In the genomic region with DNA sequence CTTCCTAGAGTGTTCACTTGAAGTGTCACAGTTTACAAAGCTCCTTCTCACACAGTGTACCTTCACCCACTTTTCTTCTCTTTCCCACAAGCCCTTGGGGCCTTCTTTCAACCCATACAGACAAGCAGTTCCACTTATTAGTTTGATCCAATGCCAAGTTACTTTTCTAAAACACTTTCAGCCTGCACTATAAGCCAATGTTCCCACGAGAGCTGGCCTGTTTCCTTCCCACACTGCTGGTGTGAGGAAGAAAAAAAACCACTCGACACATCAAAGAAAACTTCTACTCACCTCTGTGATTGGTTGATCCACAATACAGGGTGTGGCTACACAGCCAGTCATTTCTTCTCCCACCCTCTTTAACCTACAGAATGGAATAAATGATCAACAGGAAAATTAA, we compare ENCODE assay signal across 14 mouse cellular contexts.
DNase-seq lines count a peak whose midpoint lies in the region; ATAC-seq lines count a peak whose summit lies in the region.
"Had no signal": no experiment of that assay in that cellular context is flagged by ENCODE, and none has a peak within 500 bp of the region (broad histone marks: within the 10 kb centered on the region; RNA-seq: fewer than 3 reads in every experiment).

No protein-coding gene starts in this region.

- no peak overlapping the region for H3K4me2 ChIP-seq in heart, embryonic 14.5 days (ENCODE audit: low read length)
- H3K4me2 ChIP-seq in lung, embryonic 16.5 days (ENCODE audit: low read depth, low read length): no peak overlapping the region
- no peak overlapping the region for H3K4me2 ChIP-seq in embryonic facial prominence, embryonic 15.5 days (replicated peaks)
- H3K4me2 ChIP-seq: forebrain, embryonic 15.5 days; neural tube, embryonic 12.5 days had no signal

- no peaks in the 10 kb centered on the region for H3K27me3 ChIP-seq in heart, embryonic 14.5 days (ENCODE audit: control insufficient read depth, insufficient read depth, low read length)
- H3K27me3 ChIP-seq in lung, embryonic 16.5 days (ENCODE audit: control insufficient read depth, insufficient read depth, low read depth, low read length): no peaks in the 10 kb centered on the region
- H3K27me3 ChIP-seq in embryonic facial prominence, embryonic 15.5 days: no peaks in the 10 kb centered on the region
- H3K27me3 ChIP-seq: forebrain, embryonic 15.5 days; neural tube, embryonic 12.5 days had no signal

- H3K4me1 ChIP-seq in heart, embryonic 14.5 days (ENCODE audit: control insufficient read depth in 2 of 2, insufficient read depth in 2 of 2, low read length in 2 of 2): peaks cover 19 to 26% of the 10 kb centered on the region in 2 experiments
- H3K4me1 ChIP-seq in lung, embryonic 16.5 days (replicated peaks; ENCODE audit: control insufficient read depth, insufficient read depth, low read length): peaks cover 22% of the 10 kb centered on the region
- peaks cover 27% of the 10 kb centered on the region for H3K4me1 ChIP-seq in embryonic facial prominence, embryonic 15.5 days

- no peaks in the 10 kb centered on the region for H3K36me3 ChIP-seq in heart, embryonic 14.5 days (ENCODE audit: control insufficient read depth, insufficient read depth, low read length)
- no peaks in the 10 kb centered on the region for H3K36me3 ChIP-seq in lung, embryonic 16.5 days (ENCODE audit: control insufficient read depth, insufficient read depth, low read length)
- no peaks in the 10 kb centered on the region for H3K36me3 ChIP-seq in embryonic facial prominence, embryonic 15.5 days
- H3K36me3 ChIP-seq: forebrain, embryonic 15.5 days; neural tube, embryonic 12.5 days had no signal

- DNase-seq in heart, postnatal 4 days: no peak
- no peak for DNase-seq in lung, postnatal 4 days
- peak; percentile 25 for DNase-seq in lung, postnatal 25 days (ENCODE audit: low spot score)
- DNase-seq in kidney, adult 8-10 months: no peak
- DNase-seq: adrenal gland, postnatal 36 days; cerebellum, adult 8-10 months; kidney, adult 9 months; kidney, postnatal 4 days had no signal

- no peak overlapping the region for H3K9ac ChIP-seq in heart, embryonic 14.5 days (ENCODE audit: low read length)
- H3K9ac ChIP-seq in lung, embryonic 16.5 days (ENCODE audit: low read length): no peak overlapping the region
- no peak overlapping the region for H3K9ac ChIP-seq in embryonic facial prominence, embryonic 15.5 days
- H3K9ac ChIP-seq: forebrain, embryonic 15.5 days; liver, embryonic 14.5 days; neural tube, embryonic 12.5 days had no signal

- peaks cover 9% of the 10 kb centered on the region; the same call in 1 of the 2 replicates for H3K9me3 ChIP-seq in heart, embryonic 14.5 days (ENCODE audit: control insufficient read depth, low read length)
- H3K9me3 ChIP-seq in lung, embryonic 16.5 days (ENCODE audit: control insufficient read depth, low read length): no peaks in the 10 kb centered on the region
- H3K9me3 ChIP-seq in embryonic facial prominence, embryonic 15.5 days (replicated peaks): no peaks in the 10 kb centered on the region
- H3K9me3 ChIP-seq: forebrain, embryonic 15.5 days; neural tube, embryonic 12.5 days had no signal

- H3K27ac ChIP-seq in heart, embryonic 14.5 days (replicated peaks in 1 of 2; ENCODE audit: control insufficient read depth in 1 of 2, insufficient read depth in 1 of 2, low read depth in 2 of 2, low read length in 2 of 2): peak overlapping the region; percentile 61 to 71
- H3K27ac ChIP-seq in lung, embryonic 16.5 days (ENCODE audit: low read length): peak overlapping the region; percentile 70
- 0 out of 2 replicates have a peak overlapping the region, but pooled peaks have one; percentile 89 for H3K27ac ChIP-seq in embryonic facial prominence, embryonic 15.5 days (replicated peaks)
- H3K27ac ChIP-seq: forebrain, embryonic 15.5 days; liver, embryonic 14.5 days; neural tube, embryonic 12.5 days had no signal

- no peak for ATAC-seq in heart, embryonic 14.5 days (ENCODE audit: insufficient number of reproducible peaks, insufficient read depth, low FRiP score, low read depth)
- ATAC-seq in lung, embryonic 16.5 days (ENCODE audit: low read depth): peak; percentile 79
- ATAC-seq in embryonic facial prominence, embryonic 15.5 days (ENCODE audit: insufficient number of reproducible peaks, low FRiP score, low TSS enrichment, low read depth): no peak
- ATAC-seq: forebrain, embryonic 15.5 days had no signal

- 28% methylated on average over 2 of the region's 2 CpGs for WGBS in heart, embryonic 14.5 days
- 12% methylated on average over 2 of the region's 2 CpGs for WGBS in lung, embryonic 16.5 days
- WGBS in embryonic facial prominence, embryonic 15.5 days: 17% methylated on average over 2 of the region's 2 CpGs

- H3K4me3 ChIP-seq in heart, embryonic 14.5 days (ENCODE audit: control insufficient read depth in 1 of 2, insufficient read depth in 1 of 2, low read depth in 1 of 2, low read length in 2 of 2): no peak overlapping the region
- no peak overlapping the region for H3K4me3 ChIP-seq in lung, embryonic 16.5 days (ENCODE audit: low read length)
- H3K4me3 ChIP-seq in embryonic facial prominence, embryonic 15.5 days (replicated peaks): no peak overlapping the region
- H3K4me3 ChIP-seq: forebrain, embryonic 15.5 days; neural tube, embryonic 12.5 days had no signal
